Mouse (Mus musculus): ENCODE results near the gene Gm10959.

- TF ChIP-seq POLR2A (IDR thresholded peaks at IDR 0.05; ENCODE audit: low read depth, low read length) = no peak
- TF ChIP-seq CTCF (IDR thresholded peaks at IDR 0.05; ENCODE audit: borderline replicate concordance, insufficient read depth, low read length) = no peak
These were observed 11.3 kb downstream of the Gm10959 start for GRCm38 (mm10) chr3:122907841-122908240.
